ENCODE assay signal across 19 mouse cellular contexts in the genomic region with DNA sequence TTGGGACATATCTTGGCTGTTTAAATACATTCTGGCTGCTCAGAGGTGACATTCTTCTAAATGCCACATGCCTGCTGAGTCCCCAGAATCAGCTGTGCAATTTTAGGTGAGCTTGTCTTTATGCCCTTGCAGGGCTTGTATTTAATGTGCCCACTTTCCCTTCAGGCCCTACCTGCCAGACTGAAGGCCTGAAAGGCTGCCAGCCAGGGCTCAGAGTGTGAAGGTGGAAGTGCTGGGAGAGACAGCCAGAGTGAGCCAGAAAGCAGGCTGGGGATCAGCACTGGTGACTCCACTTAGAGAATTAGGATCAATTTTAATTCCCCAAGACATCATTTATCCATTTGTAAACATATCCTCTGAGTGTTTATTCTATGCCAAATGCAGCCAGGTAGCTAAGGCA.
A peak's percentile ranks its signal among the peaks of the same experiment; 100 is the strongest.
DNase-seq lines count a peak whose midpoint lies in the region; TF ChIP-seq lines count a peak whose summit lies in the region.
"Had no signal": no experiment of that assay in that cellular context is flagged by ENCODE, and none has a peak within 500 bp of the region (broad histone marks: within the 10 kb centered on the region; RNA-seq: fewer than 3 reads in every experiment).

No protein-coding gene starts in this region.

- no peak for TF ChIP-seq POLR2A in cerebellum, adult 2 months (IDR thresholded peaks at IDR 0.05; ENCODE audit: borderline replicate concordance, insufficient read depth, low read length)

- TF ChIP-seq CTCF in cerebellum, adult 2 months (IDR thresholded peaks at IDR 0.05; ENCODE audit: borderline replicate concordance, insufficient read depth, low read depth, low read length), result no peak

- H3K27me3 ChIP-seq in cerebellum, adult 2 months (ENCODE audit: control insufficient read depth, insufficient read depth, low read length), result no peaks in the 10 kb centered on the region
- H3K27me3 ChIP-seq: CH12.LX; forebrain, embryonic 13.5 days; forebrain, embryonic 15.5 days; Patski had no signal

- no peaks in the 10 kb centered on the region for H3K4me1 ChIP-seq in cerebellum, adult 2 months (ENCODE audit: control insufficient read depth, insufficient read depth, low read length)
- H3K4me1 ChIP-seq: forebrain, embryonic 13.5 days; forebrain, embryonic 15.5 days had no signal

- peak; percentile 23 to 52 for DNase-seq in cerebellum, postnatal 10 days
- DNase-seq in cerebellum, adult 9-11 months, result no peak
- DNase-seq in cerebellum, postnatal 25 days, result peak; percentile 20 to 45
- no peak for DNase-seq in cerebellum, adult 2 months
- peak; percentile 4 for DNase-seq in kidney, postnatal 14 days
- DNase-seq in kidney, adult 8-10 months, result no peak
- DNase-seq: adrenal gland, adult 8-10 months; adrenal gland, postnatal 14 days; adrenal gland, postnatal 36 days; B cell, adult 2 months; cerebellum, adult 11-12 months; cerebellum, adult 9-10 months; forebrain, postnatal 0 days had no signal

- no peak overlapping the region for H3K27ac ChIP-seq in cerebellum, adult 2 months (ENCODE audit: insufficient read depth, low read length)
- H3K27ac ChIP-seq: embryonic facial prominence, embryonic 10.5 days; embryonic facial prominence, embryonic 12.5 days; forebrain, embryonic 13.5 days; forebrain, embryonic 15.5 days had no signal

- no peak overlapping the region for H3K4me3 ChIP-seq in cerebellum, adult 2 months (replicated peaks; ENCODE audit: insufficient read depth, low read depth, low read length)
- H3K4me3 ChIP-seq: embryonic facial prominence, embryonic 10.5 days; embryonic facial prominence, embryonic 12.5 days; forebrain, embryonic 13.5 days; forebrain, embryonic 15.5 days had no signal

Comparison
In these comparisons a context has a peak if more than half of its experiments do, and no peak if none do; other contexts are left out.
1. DNase-seq: peak in cerebellum, postnatal 10 days (2 of 2), cerebellum, postnatal 25 days (2 of 2) and kidney, postnatal 14 days (single experiment); none in cerebellum, adult 9-11 months (single experiment), cerebellum, adult 2 months (0 of 2) and kidney, adult 8-10 months (0 of 2).